Mouse (Mus musculus): ENCODE data around the gene Parp1.

DNA sequence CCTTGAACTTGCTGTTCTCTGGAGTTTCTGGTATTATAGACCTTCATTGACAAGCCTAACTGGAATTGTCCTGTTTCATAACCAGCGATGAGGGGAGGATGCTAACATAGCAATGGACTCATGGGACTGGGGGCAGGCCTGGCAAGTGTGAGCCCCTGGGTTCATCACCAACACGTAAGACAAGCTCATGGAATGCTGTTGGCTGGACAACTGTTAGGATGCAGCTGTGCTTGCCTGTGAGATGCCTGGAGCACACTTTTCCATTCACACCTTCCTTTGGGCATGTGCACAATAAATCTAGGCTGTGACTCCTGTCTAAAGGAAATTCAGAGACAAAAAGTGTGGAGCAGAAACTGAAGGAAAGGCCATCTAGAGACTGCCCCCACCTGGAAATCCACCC is 45.4 kb upstream of the Parp1 start:
- no peak for TF ChIP-seq CTCF (IDR thresholded peaks at IDR 0.05; ENCODE audit: control insufficient read depth, insufficient read depth, insufficient read length)
- no peak for TF ChIP-seq MAX (IDR thresholded peaks at IDR 0.05)
- TF ChIP-seq USF1 (IDR thresholded peaks at IDR 0.05; ENCODE audit: low read depth), result no peak
- no peak for TF ChIP-seq CEBPB (IDR thresholded peaks at IDR 0.05; ENCODE audit: low read depth)
- no peak for TF ChIP-seq MYOD1 (IDR thresholded peaks at IDR 0.05; ENCODE audit: control insufficient read depth, insufficient read length, low read depth)
- TF ChIP-seq FOSL1 (IDR thresholded peaks at IDR 0.05; ENCODE audit: insufficient read depth, low read length, poor library complexity, severe bottlenecking), result no peak
- no peak for TF ChIP-seq MYOG (IDR thresholded peaks at IDR 0.05; ENCODE audit: control insufficient read depth, extremely low read depth, insufficient read length)

All from C2C12 (cell line).